Mouse (Mus musculus) limb, embryonic 14.5 days (tissue): ENCODE measurements around the gene Wnk1. TPM values are rescaled to one million over a fixed set of nuclear protein-coding genes. Genes with fewer than 3 reads are reported as not detected.

Experiments
- ATAC-seq: fragments of 200-750 bp; cut with Nextera tagmentation; 2 replicates; pipeline ENCODE4 v1.8.0; 2017; ENCODE audit warnings: low read depth, moderate number of reproducible peaks, moderate TSS enrichment; ENCODE audit not compliant: low FRiP score
- DNase-seq: peaks from one replicate; pipeline ENCODE4 v3.0.0-alpha.2; 2015; ENCODE audit warnings: low spot score
- H3K27ac ChIP-seq: fragments of 300-500 bp; sonication (generic); replicated peaks from 2 replicates; pipeline ENCODE4 v1.5.1; 2014; ENCODE audit warnings: low read depth, mild to moderate bottlenecking, low read length, moderate library complexity, mixed read lengths
- H3K27me3 ChIP-seq: fragments of 300-500 bp; sonication (generic); 2 replicates; pipeline ENCODE4 v1.6.1; 2014; ENCODE audit warnings: low read length, mixed read lengths; ENCODE audit not compliant: control insufficient read depth, insufficient read depth
- H3K36me3 ChIP-seq: fragments of 300-500 bp; sonication (generic); 2 replicates; pipeline ENCODE4 v1.6.1; 2014; ENCODE audit warnings: mild to moderate bottlenecking, low read length, moderate library complexity, mixed read lengths; ENCODE audit not compliant: control insufficient read depth, insufficient read depth
- H3K4me1 ChIP-seq: fragments of 300-500 bp; sonication (generic); 2 replicates; pipeline ENCODE4 v1.6.1; 2014; ENCODE audit warnings: antibody characterized with exemption, low read length, mixed read lengths; ENCODE audit not compliant: control insufficient read depth, insufficient read depth
- H3K4me2 ChIP-seq: fragments of 300-500 bp; sonication (generic); replicated peaks from 2 replicates; pipeline ENCODE4 v1.6.1; 2014; ENCODE audit warnings: low read depth, mild to moderate bottlenecking, low read length, moderate library complexity; ENCODE audit not compliant: severe bottlenecking
- H3K4me3 ChIP-seq: fragments of 300-500 bp; sonication (generic); replicated peaks from 2 replicates; pipeline ENCODE4 v1.5.1; 2014; ENCODE audit warnings: low read length
- H3K9ac ChIP-seq: fragments of 300-500 bp; sonication (generic); 2 replicates; pipeline ENCODE4 v1.6.1; 2014; ENCODE audit warnings: mild to moderate bottlenecking, low read depth, low read length, moderate library complexity; ENCODE audit not compliant: severe bottlenecking
- H3K9me3 ChIP-seq: fragments of 300-500 bp; sonication (generic); 2 replicates; pipeline ENCODE4 v1.6.1; 2016; ENCODE audit warnings: low read length; ENCODE audit not compliant: control insufficient read depth
- POLR2A ChIP-seq: fragments of 200-500 bp; IDR thresholded peaks from 2 replicates; pipeline ENCODE4 v1.8.0; 2012; ENCODE audit warnings: inconsistent platforms, mild to moderate bottlenecking, moderate library complexity, borderline replicate concordance; ENCODE audit not compliant: insufficient read depth, insufficient read length; ENCODE audit errors: extremely low read depth
- WGBS: fragments of 180-500 bp; shearing (Covaris S2); extraction: QIAGEN DNeasy Blood & Tissue Kit; methylation state at CpG from one replicate; pipeline ENCODE4 v1.1.7; 2014; 5-methylcytosine and 5-hydroxymethylcytosine counted together
- polyA plus RNA-seq, 2 experiments: library from polyadenylated mRNA; depleted of rRNA in 1 of 2; stranded (reverse) in 1 of 2; unstranded in 1 of 2; fragments of >200 nt; fragmentation: Nextera tagmentation in 1 of 2; extraction: Ambion mirVana in 1 of 2; gene quantifications; 2 replicates each; pipeline versions ENCODE4 v1.2.1 to v1.2.3; 2012 to 2014

Gene Wnk1
- polyA plus RNA-seq, 2 experiments, result 65.3 to 129 TPM

DNA sequence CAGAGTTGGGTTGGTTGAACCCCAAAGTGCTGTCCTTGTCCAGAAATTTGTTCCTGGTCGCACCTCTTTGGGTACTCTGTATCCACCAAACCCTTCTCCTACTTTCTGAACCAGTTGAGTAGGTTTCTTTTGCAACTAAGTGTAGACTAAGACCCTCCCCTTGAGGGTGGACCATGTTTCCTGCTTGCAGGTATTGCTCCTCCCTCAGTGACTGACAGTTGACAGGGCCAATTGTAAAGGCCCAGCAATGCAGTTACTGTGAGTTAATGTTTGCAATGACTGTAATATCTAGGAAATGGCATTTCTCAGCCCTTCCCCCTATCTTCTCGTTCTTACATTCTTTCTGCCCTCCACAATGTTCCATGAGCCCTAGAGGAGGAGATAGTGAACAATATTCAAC lies 34.2 kb upstream of the Wnk1 start:
- TF ChIP-seq POLR2A, result no peak
- no peaks in the 10 kb centered on the region for H3K4me1 ChIP-seq
- no peak overlapping the region for H3K27ac ChIP-seq
- H3K4me2 ChIP-seq, result no peak overlapping the region
- no peaks in the 10 kb centered on the region for H3K36me3 ChIP-seq
- H3K27me3 ChIP-seq, result no peaks in the 10 kb centered on the region
- H3K9me3 ChIP-seq, result no peaks in the 10 kb centered on the region
- ATAC-seq, result no peak
- no peak overlapping the region for H3K9ac ChIP-seq
- WGBS, result 82% methylated on average over 2 of the region's 2 CpGs
- no peak overlapping the region for H3K4me3 ChIP-seq
- DNase-seq, result no peak

DNA sequence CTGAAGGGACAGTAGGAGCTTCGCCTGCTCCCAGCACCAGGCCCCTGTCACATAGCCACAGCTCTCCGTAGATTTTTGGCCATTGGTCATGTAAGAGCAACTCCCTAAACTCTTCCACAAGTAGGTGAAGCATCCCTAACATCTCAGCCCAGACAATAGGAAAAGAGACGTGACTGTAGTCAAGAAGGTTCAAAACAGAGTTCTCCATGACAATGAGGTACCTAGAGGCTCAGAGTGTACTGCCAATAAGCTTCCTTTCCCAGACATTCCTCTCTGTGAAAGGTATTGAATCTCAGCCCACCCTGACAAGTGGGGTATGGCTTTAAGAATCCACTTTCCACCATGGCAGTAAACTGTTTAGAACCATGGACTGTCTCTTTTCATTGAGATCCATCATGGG lies 31.1 kb upstream of the Wnk1 start:
- no peaks in the 10 kb centered on the region for H3K36me3 ChIP-seq
- TF ChIP-seq POLR2A, result no peak
- ATAC-seq (no peak), DNase-seq (no peak)
- 87% methylated on average over 3 of the region's 3 CpGs for WGBS
- H3K9me3 ChIP-seq, result no peaks in the 10 kb centered on the region
- H3K27me3 ChIP-seq, result no peaks in the 10 kb centered on the region
- H3K9ac ChIP-seq, result no peak overlapping the region
- no peak overlapping the region for H3K27ac ChIP-seq
- no peak overlapping the region for H3K4me3 ChIP-seq
- H3K4me2 ChIP-seq, result no peak overlapping the region
- no peaks in the 10 kb centered on the region for H3K4me1 ChIP-seq

DNA sequence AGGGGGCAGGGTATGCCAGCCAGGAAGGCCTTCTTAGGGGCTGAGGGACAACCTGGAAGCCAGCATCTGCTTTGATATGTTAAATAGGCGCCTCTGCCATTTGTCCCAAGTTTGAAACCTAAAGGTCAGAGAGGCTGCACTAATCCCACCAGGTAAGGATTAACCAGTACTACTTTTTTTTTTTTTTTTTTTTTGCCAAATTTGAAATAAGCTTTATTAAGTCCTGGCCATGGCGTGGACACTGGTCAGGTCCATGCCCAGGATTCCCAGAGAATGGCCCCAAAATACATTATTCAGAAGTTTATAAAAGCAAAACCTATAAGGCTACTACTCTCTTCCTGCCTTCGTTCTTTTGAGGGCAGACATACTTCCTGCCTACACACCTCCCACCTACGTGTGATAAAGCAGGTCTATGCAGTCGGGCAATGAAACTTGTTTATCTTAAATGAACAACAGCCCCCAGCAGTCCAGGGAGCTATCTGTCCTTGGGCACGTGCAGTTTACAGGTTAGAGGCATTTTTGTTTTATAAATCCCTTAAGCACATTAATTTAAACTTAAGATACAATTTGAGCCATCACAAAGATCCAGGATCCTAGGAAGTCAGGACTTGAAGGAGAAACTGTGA lies 27.2 kb upstream of the Wnk1 start:
- no peak for TF ChIP-seq POLR2A
- no peaks in the 10 kb centered on the region for H3K36me3 ChIP-seq
- DNase-seq, result no peak
- no peak overlapping the region for H3K27ac ChIP-seq
- 60% methylated on average over 6 of the region's 6 CpGs for WGBS
- H3K4me3 ChIP-seq, result no peak overlapping the region
- H3K27me3 ChIP-seq, result no peaks in the 10 kb centered on the region
- no peak overlapping the region for H3K4me2 ChIP-seq
- no peaks in the 10 kb centered on the region for H3K9me3 ChIP-seq
- no peak for ATAC-seq
- no peak overlapping the region for H3K9ac ChIP-seq
- no peaks in the 10 kb centered on the region for H3K4me1 ChIP-seq

DNA sequence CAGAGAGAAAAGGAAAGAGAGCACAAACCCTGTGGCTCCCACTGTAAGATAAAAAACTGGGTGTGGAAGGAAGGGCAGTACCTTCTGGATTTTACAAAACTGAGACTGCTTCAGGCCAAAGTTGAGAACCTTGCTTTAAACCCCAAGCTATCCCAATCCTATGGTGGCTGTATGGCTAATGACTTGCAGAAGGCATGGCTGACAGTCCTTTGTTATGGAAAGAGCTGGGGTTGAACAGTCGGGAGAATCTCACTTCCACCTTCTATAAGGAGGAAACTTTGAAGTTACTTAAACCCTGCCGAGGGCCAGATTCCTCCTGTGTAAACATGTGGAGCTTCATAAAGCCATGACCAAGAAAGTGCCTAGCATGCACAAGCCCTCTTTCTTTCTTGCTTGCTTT lies 26.2 kb upstream of the Wnk1 start:
- no peak for DNase-seq
- no peak for ATAC-seq
- TF ChIP-seq POLR2A, result no peak
- no peaks in the 10 kb centered on the region for H3K9me3 ChIP-seq
- WGBS, result 35% methylated on average over 2 of the region's 2 CpGs
- no peak overlapping the region for H3K4me3 ChIP-seq
- no peak overlapping the region for H3K27ac ChIP-seq
- no peak overlapping the region for H3K4me2 ChIP-seq
- no peak overlapping the region for H3K9ac ChIP-seq
- H3K4me1 ChIP-seq, result no peaks in the 10 kb centered on the region
- no peaks in the 10 kb centered on the region for H3K27me3 ChIP-seq
- no peaks in the 10 kb centered on the region for H3K36me3 ChIP-seq

DNA sequence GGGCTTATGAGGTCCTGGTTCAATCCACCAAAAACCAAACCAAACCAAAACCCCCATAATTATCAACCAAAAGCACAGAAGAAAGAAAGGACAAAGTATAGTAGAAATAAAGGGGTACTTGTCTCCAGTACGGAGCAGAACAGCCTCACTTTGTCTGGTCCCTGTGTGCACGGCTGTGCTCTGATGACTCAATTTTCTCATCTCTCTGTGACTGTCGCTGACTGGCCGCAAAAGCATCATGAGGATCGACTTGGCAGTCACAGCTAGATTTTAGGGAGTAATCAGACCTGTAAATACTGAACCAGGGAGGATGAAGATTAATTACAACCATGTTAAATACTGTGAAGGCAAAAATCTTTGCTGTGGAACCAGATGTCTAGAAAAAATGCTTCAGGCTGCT lies 24.5 kb upstream of the Wnk1 start:
- no peak overlapping the region for H3K4me2 ChIP-seq
- no peak overlapping the region for H3K9ac ChIP-seq
- ATAC-seq (no peak), DNase-seq (no peak)
- TF ChIP-seq POLR2A, result no peak
- no peaks in the 10 kb centered on the region for H3K9me3 ChIP-seq
- H3K27ac ChIP-seq, result no peak overlapping the region
- WGBS, result 74% methylated on average over 5 of the region's 5 CpGs
- no peaks in the 10 kb centered on the region for H3K27me3 ChIP-seq
- no peaks in the 10 kb centered on the region for H3K4me1 ChIP-seq
- H3K4me3 ChIP-seq, result no peak overlapping the region
- no peaks in the 10 kb centered on the region for H3K36me3 ChIP-seq
